Mouse (Mus musculus) forebrain, postnatal 0 days (tissue): ENCODE data around the gene Epha3. TPM values are rescaled to one million over a fixed set of nuclear protein-coding genes. Genes with fewer than 3 reads are reported as not detected.

Source experiments
- ATAC-seq: fragments of 200-750 bp; cut with Nextera tagmentation; 2 replicates; pipeline ENCODE4 v1.8.0; 2017; ENCODE audit warnings: mild to moderate bottlenecking, moderate library complexity
- DNase-seq: peaks from one replicate; pipeline ENCODE4 v3.0.0-alpha.2; 2015
- H3K27ac ChIP-seq: fragments of 300-500 bp; sonication (generic); 2 replicates; pipeline ENCODE4 v1.5.1; 2014; ENCODE audit warnings: low read depth, mild to moderate bottlenecking, antibody characterized with exemption, low read length, moderate library complexity, mixed read lengths
- H3K27me3 ChIP-seq: fragments of 300-500 bp; sonication (generic); 2 replicates; pipeline ENCODE4 v1.6.1; 2014; ENCODE audit warnings: mild to moderate bottlenecking, low read length, mixed read lengths; ENCODE audit not compliant: insufficient read depth
- H3K36me3 ChIP-seq: fragments of 300-500 bp; sonication (generic); 2 replicates; pipeline ENCODE4 v1.6.1; 2014; ENCODE audit warnings: mild to moderate bottlenecking, moderate library complexity; ENCODE audit not compliant: insufficient read depth
- H3K4me1 ChIP-seq: fragments of 300-500 bp; sonication (generic); 2 replicates; pipeline ENCODE4 v1.6.1; 2014; ENCODE audit warnings: antibody characterized with exemption; ENCODE audit not compliant: insufficient read depth
- H3K4me2 ChIP-seq: fragments of 300-500 bp; sonication (generic); 2 replicates; pipeline ENCODE4 v1.6.1; 2014; ENCODE audit warnings: low read depth, mild to moderate bottlenecking, moderate library complexity
- H3K4me3 ChIP-seq: fragments of 300-500 bp; sonication (generic); 2 replicates; pipeline ENCODE4 v1.5.1; 2014; ENCODE audit warnings: low read depth, low read length, mixed read lengths
- H3K9ac ChIP-seq: fragments of 300-500 bp; sonication (generic); 2 replicates; pipeline ENCODE4 v1.6.1; 2014; ENCODE audit warnings: mild to moderate bottlenecking
- H3K9me3 ChIP-seq: fragments of 300-500 bp; sonication (generic); 2 replicates; pipeline ENCODE4 v1.6.1; 2016; ENCODE audit warnings: low read length
- CTCF ChIP-seq: sonication (generic); IDR thresholded peaks from 2 replicates; pipeline ENCODE4 v1.5.1; 2016; ENCODE audit warnings: antibody characterized with exemption, control low read depth, low read depth
- WGBS: fragments of 180-500 bp; shearing (Covaris S2); extraction: QIAGEN DNeasy Blood & Tissue Kit; methylation state at CpG from one replicate; pipeline ENCODE4 v1.1.7; 2014; 5-methylcytosine and 5-hydroxymethylcytosine counted together
- polyA plus RNA-seq: library from polyadenylated mRNA; unstranded; fragments of >200 nt; fragmentation: Nextera tagmentation; extraction: Ambion mirVana; gene quantifications from 2 replicates; pipeline ENCODE4 v1.2.1, GENCODE M21; 2015
- total RNA-seq: library from RNA; depleted of rRNA; stranded (reverse); fragments of >200 nt; gene quantifications from 2 replicates; pipeline ENCODE4 v1.2.3, GENCODE M21; 2014

The Epha3 gene
- total and polyA plus RNA-seq, 2 experiments from 2014 or later = 25.4 to 47.1 TPM

DNA sequence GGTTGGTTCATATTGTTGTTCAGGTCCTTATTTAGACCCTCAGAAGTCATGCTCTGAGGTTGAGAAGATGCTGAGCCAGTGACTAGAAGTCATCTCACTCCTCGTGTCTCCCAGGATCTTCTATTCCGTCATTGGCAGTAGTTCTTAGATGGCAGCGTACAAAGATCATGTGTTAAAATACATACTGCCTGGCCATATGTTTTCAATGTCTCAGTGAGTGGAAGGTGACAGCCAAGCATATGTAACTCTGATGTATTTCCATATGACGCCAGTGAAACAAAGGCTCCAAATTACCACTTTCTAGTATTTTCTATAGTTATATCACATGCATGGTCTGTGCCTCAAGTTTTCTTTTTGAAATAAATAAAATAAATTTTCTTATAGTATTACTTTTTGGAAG, 146.7 kb downstream of the Epha3 start:
- 80% methylated on average over 4 of the region's 4 CpGs for WGBS
- no peaks in the 10 kb centered on the region for H3K36me3 ChIP-seq
- H3K4me1 ChIP-seq = no peaks in the 10 kb centered on the region
- ATAC-seq (peak; percentile 51), DNase-seq (peak; percentile 18)
- H3K27me3 ChIP-seq = no peaks in the 10 kb centered on the region
- no peaks in the 10 kb centered on the region for H3K9me3 ChIP-seq
- H3K27ac ChIP-seq = no peak overlapping the region
- H3K4me2 ChIP-seq = no peak overlapping the region
- no peak for TF ChIP-seq CTCF
- H3K4me3 ChIP-seq = no peak overlapping the region
- no peak overlapping the region for H3K9ac ChIP-seq

DNA sequence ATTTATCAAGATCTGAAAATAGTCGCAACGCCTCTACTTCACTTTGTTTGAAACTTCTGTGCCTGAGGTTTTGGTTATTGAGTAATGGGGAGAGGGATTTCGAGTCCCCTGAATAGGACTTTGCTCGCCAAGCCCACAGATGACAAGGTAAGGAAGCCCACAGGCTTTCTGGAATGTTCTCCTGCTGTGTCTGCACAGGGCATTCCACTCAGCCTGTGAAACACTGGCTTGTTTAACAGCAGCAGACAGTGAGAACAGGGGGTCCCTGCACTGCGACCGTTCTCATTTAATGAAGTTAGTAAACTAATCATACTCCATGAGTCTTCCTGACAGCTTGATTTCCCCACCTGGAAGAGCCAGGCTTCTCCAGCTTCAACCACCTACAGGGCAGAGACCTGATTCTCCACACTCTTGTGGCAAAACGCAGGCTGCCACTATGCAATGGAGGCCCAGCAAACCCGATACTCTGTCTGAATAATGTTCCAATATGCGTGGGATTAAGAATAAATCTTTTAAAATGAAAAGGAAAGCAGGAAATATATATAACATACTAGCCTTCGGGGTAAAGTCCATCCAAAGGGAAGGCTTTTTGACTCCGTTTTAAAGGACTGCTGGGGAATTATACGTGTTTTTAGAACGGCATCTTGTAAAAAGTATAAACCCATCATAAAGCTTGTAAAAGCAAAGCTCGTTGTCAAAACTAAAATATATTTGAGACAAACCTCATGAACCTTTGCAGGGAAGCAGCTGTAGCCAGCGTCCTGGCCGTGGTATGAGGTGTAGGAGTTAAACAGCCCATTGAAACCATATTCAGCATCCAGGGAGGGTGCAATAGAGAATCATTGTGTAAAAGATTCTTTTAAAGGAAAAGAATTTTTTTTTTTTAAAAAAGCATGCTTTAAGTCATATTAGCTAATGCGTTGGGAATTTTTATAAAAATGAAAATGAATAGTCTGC, 156.8 kb downstream of the Epha3 start:
- no peak for DNase-seq
- 84% methylated on average over 17 of the region's 17 CpGs for WGBS
- no peak overlapping the region for H3K4me3 ChIP-seq
- no peak overlapping the region for H3K27ac ChIP-seq
- H3K4me1 ChIP-seq = no peaks in the 10 kb centered on the region
- no peaks in the 10 kb centered on the region for H3K9me3 ChIP-seq
- no peak overlapping the region for H3K9ac ChIP-seq
- no peak overlapping the region for H3K4me2 ChIP-seq
- TF ChIP-seq CTCF = no peak
- no peak for ATAC-seq
- H3K27me3 ChIP-seq = no peaks in the 10 kb centered on the region
- H3K36me3 ChIP-seq = no peaks in the 10 kb centered on the region

DNA sequence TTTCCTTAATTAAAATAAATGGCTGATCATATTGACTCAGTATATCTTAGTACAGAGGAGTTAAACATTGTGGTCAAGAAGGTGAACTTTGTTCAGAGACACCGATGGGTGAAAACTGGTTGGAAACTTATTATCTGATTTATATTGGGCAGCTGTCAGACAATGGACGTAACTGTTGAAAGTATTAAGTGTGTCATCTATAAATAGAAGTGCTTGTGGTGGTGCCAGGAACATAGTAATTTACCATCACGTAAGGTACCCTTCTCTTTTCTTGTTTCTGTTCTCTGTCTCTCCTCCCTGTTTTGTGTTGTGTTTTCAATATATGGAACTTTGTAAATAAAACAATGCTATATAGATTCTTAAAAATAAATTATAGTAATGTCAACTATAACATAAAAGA, 174.6 kb downstream of the Epha3 start:
- Histone ChIP-seq H3K4me2 (no peak overlapping the region), H3K4me1 (no peaks in the 10 kb centered on the region), H3K27me3 (no peaks in the 10 kb centered on the region), H3K27ac (no peak overlapping the region), H3K9me3 (no peaks in the 10 kb centered on the region), H3K36me3 (no peaks in the 10 kb centered on the region), H3K4me3 (no peak overlapping the region), H3K9ac (no peak overlapping the region)
- DNase-seq (no peak), ATAC-seq (no peak)
- TF ChIP-seq CTCF = no peak
- 79% methylated on average over 3 of the region's 3 CpGs for WGBS

DNA sequence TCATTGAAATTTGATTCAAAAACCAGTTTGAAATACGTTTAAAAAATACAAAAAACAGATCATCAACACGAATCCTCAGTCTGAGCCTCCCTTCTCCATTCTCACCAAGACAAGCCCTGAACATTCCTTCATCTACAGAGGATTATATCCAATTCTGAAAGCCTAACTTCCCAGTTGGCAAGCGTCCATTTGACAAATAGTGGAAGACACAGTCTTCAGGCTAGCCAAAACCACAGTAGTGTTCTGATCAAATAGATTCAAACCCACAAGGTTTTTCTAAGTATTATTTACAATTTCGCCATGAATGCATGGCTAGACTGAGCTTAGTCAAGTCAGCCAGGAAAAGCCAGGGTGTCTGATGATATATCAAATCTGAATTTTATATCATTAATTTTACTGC, 179.8 kb downstream of the Epha3 start:
- Histone ChIP-seq H3K4me1 (no peaks in the 10 kb centered on the region), H3K4me2 (no peak overlapping the region), H3K9me3 (no peaks in the 10 kb centered on the region), H3K27me3 (no peaks in the 10 kb centered on the region), H3K9ac (no peak overlapping the region), H3K4me3 (no peak overlapping the region), H3K27ac (no peak overlapping the region), H3K36me3 (no peaks in the 10 kb centered on the region)
- WGBS = 85% methylated on average over 4 of the region's 4 CpGs
- DNase-seq (no peak), ATAC-seq (no peak)
- TF ChIP-seq CTCF = no peak

DNA sequence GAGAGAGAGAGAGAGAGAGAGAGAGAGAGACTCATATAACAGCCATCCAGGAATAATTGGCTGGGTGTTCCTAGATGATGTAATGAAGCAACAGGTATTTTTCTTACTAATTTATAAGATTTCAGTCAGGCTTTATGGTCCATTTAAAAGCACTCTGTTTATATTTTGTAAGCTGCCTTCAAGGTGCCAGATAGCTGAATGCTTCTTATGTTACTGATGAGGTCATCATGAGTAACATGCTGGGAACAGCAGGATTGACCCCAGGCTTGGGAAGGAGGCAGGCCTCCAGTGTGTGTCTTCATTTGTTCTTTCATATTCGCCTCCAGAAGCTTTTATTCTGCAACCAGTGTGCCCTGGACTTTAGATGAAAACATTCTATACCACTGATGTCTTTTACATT, 189.5 kb downstream of the Epha3 start:
- Histone ChIP-seq H3K36me3 (no peaks in the 10 kb centered on the region), H3K27me3 (no peaks in the 10 kb centered on the region), H3K4me1 (0 out of 2 replicates have a peak, but pooled peaks cover 3% of the 10 kb centered on the region), H3K9me3 (no peaks in the 10 kb centered on the region), H3K27ac (no peak overlapping the region), H3K9ac (no peak overlapping the region), H3K4me2 (no peak overlapping the region), H3K4me3 (no peak overlapping the region)
- TF ChIP-seq CTCF = no peak
- DNase-seq (no peak), ATAC-seq (no peak)
- 9% methylated on average over 1 of the region's 1 CpGs for WGBS

DNA sequence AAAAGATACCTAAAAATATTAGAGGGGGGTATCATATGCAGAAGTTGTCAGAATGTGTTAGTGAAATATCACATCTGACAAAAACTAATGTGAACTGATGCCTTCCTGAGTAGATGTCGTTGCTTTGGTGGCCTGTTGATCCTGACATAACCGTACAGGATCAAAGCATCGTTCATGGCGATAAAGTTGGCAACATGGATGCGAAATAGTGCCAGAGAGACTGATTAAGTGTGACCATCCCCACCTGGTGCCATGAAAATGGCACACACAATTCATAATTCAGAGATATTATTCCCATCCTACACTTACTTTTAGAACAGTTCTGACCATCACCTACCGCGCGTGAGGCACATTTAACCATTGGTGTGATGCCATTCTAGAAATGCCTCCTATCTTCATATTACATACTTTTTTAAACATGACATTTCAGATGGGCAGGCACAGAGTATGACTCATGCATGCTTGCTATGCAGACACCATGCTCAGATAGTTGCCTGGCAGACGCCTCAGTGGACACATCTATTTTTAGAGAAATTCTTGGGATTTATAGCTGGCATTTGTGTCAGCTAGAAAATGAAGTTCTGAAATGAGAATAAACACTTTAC, 190.6 kb downstream of the Epha3 start:
- ATAC-seq = no peak
- Histone ChIP-seq H3K4me2 (no peak overlapping the region), H3K27ac (no peak overlapping the region), H3K36me3 (no peaks in the 10 kb centered on the region), H3K9ac (no peak overlapping the region), H3K9me3 (no peaks in the 10 kb centered on the region), H3K4me1 (0 out of 2 replicates have a peak, but pooled peaks cover 3% of the 10 kb centered on the region), H3K27me3 (no peaks in the 10 kb centered on the region), H3K4me3 (no peak overlapping the region)
- no peak for DNase-seq
- TF ChIP-seq CTCF = no peak
- 75% methylated on average over 9 of the region's 9 CpGs for WGBS

DNA sequence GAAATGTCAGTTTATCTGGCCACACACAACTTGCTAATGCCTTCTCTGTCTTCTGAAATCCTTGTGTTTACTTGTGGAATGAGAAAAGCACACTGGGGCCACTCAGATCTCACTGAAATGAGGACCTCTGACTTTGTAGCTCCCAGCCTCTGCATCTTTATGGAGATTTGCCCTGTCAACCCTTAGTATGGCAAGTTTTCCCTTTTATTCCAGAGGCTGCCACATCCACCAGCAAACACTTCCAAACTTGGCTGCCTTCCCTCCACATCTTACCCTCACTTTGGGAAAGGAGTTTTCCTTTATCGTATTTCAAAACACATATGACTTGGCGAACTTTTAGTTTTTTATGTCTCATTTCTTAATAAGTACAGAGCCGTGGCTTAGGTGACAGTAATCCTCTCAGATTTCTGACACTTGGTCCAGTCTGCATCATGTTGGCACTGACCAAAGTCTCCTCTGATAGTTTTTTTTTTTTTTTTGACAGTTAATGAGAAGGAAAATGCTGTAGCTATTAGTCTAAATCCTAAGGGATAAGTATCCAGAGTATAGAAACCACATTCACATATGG, 198.0 kb downstream of the Epha3 start:
- no peak for DNase-seq
- no peak overlapping the region for H3K9ac ChIP-seq
- 46% methylated on average over 3 of the region's 3 CpGs for WGBS

More for the DNA sequence above, 198.0 kb downstream of the Epha3 start:
- H3K27me3 ChIP-seq = no peaks in the 10 kb centered on the region
- no peaks in the 10 kb centered on the region for H3K36me3 ChIP-seq
- H3K27ac ChIP-seq = no peak overlapping the region
- H3K4me3 ChIP-seq = no peak overlapping the region
- ATAC-seq = no peak
- no peaks in the 10 kb centered on the region for H3K9me3 ChIP-seq
- no peak overlapping the region for H3K4me2 ChIP-seq
- TF ChIP-seq CTCF = no peak
- H3K4me1 ChIP-seq = no peaks in the 10 kb centered on the region
